Mouse (Mus musculus): ENCODE measurements at regions not wholly inside any gene's neighbourhood (a gene's known extent, or its start where the extent isn't known, plus 50 kb on each side); places are given as distances from the start of the nearest gene placed in this dataset.

- no peaks in the 10 kb centered on the region for H3K9me3 ChIP-seq (ENCODE audit: control insufficient read depth, low read depth, low read length)
- WGBS = 76% methylated on average over 7 of the region's 7 CpGs
- H3K4me1 ChIP-seq (ENCODE audit: control insufficient read depth, insufficient read depth, low read length) = no peaks in the 10 kb centered on the region
- ATAC-seq (ENCODE audit: insufficient number of reproducible peaks, insufficient read depth, low FRiP score, low read depth) = no peak
- no peak overlapping the region for H3K9ac ChIP-seq (replicated peaks; ENCODE audit: low read depth, low read length)
- no peaks in the 10 kb centered on the region for H3K36me3 ChIP-seq (ENCODE audit: control insufficient read depth, insufficient read depth, low read length)
- H3K27me3 ChIP-seq (ENCODE audit: control insufficient read depth, insufficient read depth, low read length) = no peaks in the 10 kb centered on the region
- H3K27ac ChIP-seq (ENCODE audit: low read length) = no peak overlapping the region
- no peak overlapping the region for H3K4me2 ChIP-seq (replicated peaks; ENCODE audit: low read depth, low read length)
- H3K4me3 ChIP-seq (ENCODE audit: low read depth, low read length) = no peak overlapping the region
Observed at GRCm38 (mm10) chr2:128491217-128491877, 99.7 kb upstream of the Spdye4c start.

- WGBS = 83% methylated on average over 5 of the region's 5 CpGs
Observed at GRCm38 (mm10) chr2:128493871-128494270, 97.1 kb upstream of the Spdye4c start.

GRCm38 (mm10) chr2:128497891-128498290 lies 93.1 kb upstream of the Spdye4c start:
- Histone ChIP-seq H3K9ac (replicated peaks; ENCODE audit: low read depth, low read length) (no peak overlapping the region), H3K9me3 (ENCODE audit: control insufficient read depth, low read depth, low read length) (no peaks in the 10 kb centered on the region), H3K4me1 (ENCODE audit: control insufficient read depth, insufficient read depth, low read length) (no peaks in the 10 kb centered on the region), H3K36me3 (ENCODE audit: control insufficient read depth, insufficient read depth, low read length) (no peaks in the 10 kb centered on the region), H3K4me3 (ENCODE audit: low read depth, low read length) (no peak overlapping the region), H3K27ac (ENCODE audit: low read length) (no peak overlapping the region), H3K27me3 (ENCODE audit: control insufficient read depth, insufficient read depth, low read length) (no peaks in the 10 kb centered on the region), H3K4me2 (replicated peaks; ENCODE audit: low read depth, low read length) (no peak overlapping the region)
- 60% methylated on average over 3 of the region's 3 CpGs for WGBS
- ATAC-seq (ENCODE audit: insufficient number of reproducible peaks, insufficient read depth, low FRiP score, low read depth) = no peak

More at GRCm38 (mm10) chr2:128493871-128494270, 97.1 kb upstream of the Spdye4c start:
- Histone ChIP-seq H3K27me3 (ENCODE audit: control insufficient read depth, insufficient read depth, low read length) (no peaks in the 10 kb centered on the region), H3K36me3 (ENCODE audit: control insufficient read depth, insufficient read depth, low read length) (no peaks in the 10 kb centered on the region), H3K9me3 (ENCODE audit: control insufficient read depth, low read depth, low read length) (no peaks in the 10 kb centered on the region), H3K27ac (ENCODE audit: low read length) (no peak overlapping the region), H3K9ac (replicated peaks; ENCODE audit: low read depth, low read length) (no peak overlapping the region), H3K4me2 (replicated peaks; ENCODE audit: low read depth, low read length) (no peak overlapping the region), H3K4me3 (ENCODE audit: low read depth, low read length) (no peak overlapping the region), H3K4me1 (ENCODE audit: control insufficient read depth, insufficient read depth, low read length) (no peaks in the 10 kb centered on the region)
- ATAC-seq (ENCODE audit: insufficient number of reproducible peaks, insufficient read depth, low FRiP score, low read depth) = no peak

- Histone ChIP-seq H3K9me3 (ENCODE audit: control insufficient read depth, low read depth, low read length) (no peaks in the 10 kb centered on the region), H3K9ac (replicated peaks; ENCODE audit: low read depth, low read length) (no peak overlapping the region), H3K36me3 (ENCODE audit: control insufficient read depth, insufficient read depth, low read length) (no peaks in the 10 kb centered on the region), H3K4me3 (ENCODE audit: low read depth, low read length) (no peak overlapping the region), H3K27me3 (ENCODE audit: control insufficient read depth, insufficient read depth, low read length) (no peaks in the 10 kb centered on the region), H3K27ac (ENCODE audit: low read length) (no peak overlapping the region), H3K4me1 (ENCODE audit: control insufficient read depth, insufficient read depth, low read length) (0 out of 2 replicates have a peak, but pooled peaks cover 5% of the 10 kb centered on the region), H3K4me2 (replicated peaks; ENCODE audit: low read depth, low read length) (no peak overlapping the region)
- no peak for ATAC-seq (ENCODE audit: insufficient number of reproducible peaks, insufficient read depth, low FRiP score, low read depth)
- 86% methylated on average over 5 of the region's 5 CpGs for WGBS
Observed at GRCm38 (mm10) chr2:128498611-128499010, 92.4 kb upstream of the Spdye4c start.

- no peak overlapping the region for H3K9ac ChIP-seq (replicated peaks; ENCODE audit: low read depth, low read length)
- WGBS = 83% methylated on average over 14 of the region's 14 CpGs
- no peaks in the 10 kb centered on the region for H3K9me3 ChIP-seq (ENCODE audit: control insufficient read depth, low read depth, low read length)
- no peaks in the 10 kb centered on the region for H3K36me3 ChIP-seq (ENCODE audit: control insufficient read depth, insufficient read depth, low read length)
- no peak for ATAC-seq (ENCODE audit: insufficient number of reproducible peaks, insufficient read depth, low FRiP score, low read depth)
- no peaks in the 10 kb centered on the region for H3K27me3 ChIP-seq (ENCODE audit: control insufficient read depth, insufficient read depth, low read length)
- no peak overlapping the region for H3K27ac ChIP-seq (ENCODE audit: low read length)
- no peak overlapping the region for H3K4me3 ChIP-seq (ENCODE audit: low read depth, low read length)
- H3K4me1 ChIP-seq (ENCODE audit: control insufficient read depth, insufficient read depth, low read length) = 0 out of 2 replicates have a peak, but pooled peaks cover 5% of the 10 kb centered on the region
- H3K4me2 ChIP-seq (replicated peaks; ENCODE audit: low read depth, low read length) = no peak overlapping the region
Observed at GRCm38 (mm10) chr2:128499575-128500184, 91.3 kb upstream of the Spdye4c start.

GRCm38 (mm10) chr2:128502676-128503075 lies 88.3 kb upstream of the Spdye4c start:
- Histone ChIP-seq H3K27ac (ENCODE audit: low read length) (no peak overlapping the region), H3K27me3 (ENCODE audit: control insufficient read depth, insufficient read depth, low read length) (no peaks in the 10 kb centered on the region), H3K36me3 (ENCODE audit: control insufficient read depth, insufficient read depth, low read length) (no peaks in the 10 kb centered on the region), H3K9me3 (ENCODE audit: control insufficient read depth, low read depth, low read length) (no peaks in the 10 kb centered on the region; the same call in 1 of the 2 replicates), H3K4me2 (replicated peaks; ENCODE audit: low read depth, low read length) (no peak overlapping the region), H3K9ac (replicated peaks; ENCODE audit: low read depth, low read length) (no peak overlapping the region), H3K4me3 (ENCODE audit: low read depth, low read length) (no peak overlapping the region), H3K4me1 (ENCODE audit: control insufficient read depth, insufficient read depth, low read length) (peaks cover 5% of the 10 kb centered on the region; the same call in 1 of the 2 replicates)
- no peak for ATAC-seq (ENCODE audit: insufficient number of reproducible peaks, insufficient read depth, low FRiP score, low read depth)
- 73% methylated on average over 4 of the region's 4 CpGs for WGBS

- H3K9me3 ChIP-seq (ENCODE audit: control insufficient read depth, low read depth, low read length) = no peaks in the 10 kb centered on the region; the same call in 1 of the 2 replicates
- no peak overlapping the region for H3K4me2 ChIP-seq (replicated peaks; ENCODE audit: low read depth, low read length)
- no peak overlapping the region for H3K27ac ChIP-seq (ENCODE audit: low read length)
- no peaks in the 10 kb centered on the region for H3K27me3 ChIP-seq (ENCODE audit: control insufficient read depth, insufficient read depth, low read length)
- WGBS = 76% methylated on average over 2 of the region's 2 CpGs
- no peak overlapping the region for H3K4me3 ChIP-seq (ENCODE audit: low read depth, low read length)
- no peaks in the 10 kb centered on the region for H3K36me3 ChIP-seq (ENCODE audit: control insufficient read depth, insufficient read depth, low read length)
- no peak for ATAC-seq (ENCODE audit: insufficient number of reproducible peaks, insufficient read depth, low FRiP score, low read depth)
- peaks cover 11% of the 10 kb centered on the region for H3K4me1 ChIP-seq (ENCODE audit: control insufficient read depth, insufficient read depth, low read length)
- H3K9ac ChIP-seq (replicated peaks; ENCODE audit: low read depth, low read length) = no peak overlapping the region
Observed at GRCm38 (mm10) chr2:128503136-128503935, 87.7 kb upstream of the Spdye4c start.

- Histone ChIP-seq H3K4me3 (ENCODE audit: low read depth, low read length) (no peak overlapping the region), H3K4me1 (ENCODE audit: control insufficient read depth, insufficient read depth, low read length) (peaks cover 24% of the 10 kb centered on the region), H3K36me3 (ENCODE audit: control insufficient read depth, insufficient read depth, low read length) (no peaks in the 10 kb centered on the region), H3K9me3 (ENCODE audit: control insufficient read depth, low read depth, low read length) (no peaks in the 10 kb centered on the region; the same call in 1 of the 2 replicates), H3K27ac (ENCODE audit: low read length) (peak overlapping the region; percentile 82), H3K4me2 (replicated peaks; ENCODE audit: low read depth, low read length) (no peak overlapping the region; the same call in 1 of the 2 replicates), H3K9ac (replicated peaks; ENCODE audit: low read depth, low read length) (no peak overlapping the region), H3K27me3 (ENCODE audit: control insufficient read depth, insufficient read depth, low read length) (no peaks in the 10 kb centered on the region)
- 22% methylated on average over 11 of the region's 11 CpGs for WGBS
- peak; percentile 88 for ATAC-seq (ENCODE audit: insufficient number of reproducible peaks, insufficient read depth, low FRiP score, low read depth)
Observed at GRCm38 (mm10) chr2:128507591-128508243, 83.3 kb upstream of the Spdye4c start.

Measured in stomach, embryonic 14.5 days (tissue).